Mouse (Mus musculus): ENCODE measurements around the gene Ppp2r5d. TPM values are rescaled to one million over a fixed set of nuclear protein-coding genes. Genes with fewer than 3 reads are reported as not detected.

Ppp2r5d gene
- polyA plus RNA-seq, 1 experiment from 2014 or later: 87.8 TPM

DNA sequence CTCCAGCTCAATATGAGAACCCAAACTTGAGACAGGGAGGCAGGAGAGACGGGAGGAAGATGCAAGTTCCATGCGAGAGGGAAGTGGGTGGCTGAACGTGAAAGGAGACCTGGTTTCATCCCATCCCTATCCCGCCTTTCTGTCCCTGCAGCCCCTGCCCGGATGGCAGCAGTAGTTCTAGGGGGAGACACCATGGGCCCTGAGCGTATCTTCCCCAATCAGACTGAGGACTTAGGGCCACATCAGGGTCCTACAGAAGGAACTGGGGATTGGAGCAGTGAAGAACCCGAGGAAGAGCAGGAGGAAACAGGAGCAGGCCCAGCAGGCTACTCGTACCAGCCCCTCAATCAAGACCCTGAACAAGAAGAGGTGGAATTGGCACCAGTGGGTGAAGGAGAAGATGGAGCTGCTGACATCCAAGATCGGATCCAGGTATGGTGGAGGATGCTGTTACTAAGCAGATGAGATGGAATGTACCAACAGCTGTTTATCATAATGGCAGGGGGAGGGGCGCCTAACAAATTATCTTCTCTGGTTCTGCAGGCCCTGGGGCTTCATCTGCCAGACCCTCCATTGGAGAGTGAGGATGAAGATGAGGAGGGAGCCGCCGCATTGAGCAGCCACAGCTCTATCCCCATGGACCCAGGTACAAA, 23.3 kb downstream of the Ppp2r5d start:
- no peak for DNase-seq (ENCODE audit: low read depth, low spot score)
- POLR2A ChIA-PET: interaction anchor here (1.0 to 1.5 kb wide), 4 partner anchors 9 to 52 kb away, joined by 3 to 4 read pairs (median 3); partner anchors contain the start of genes Ppp2r5d and Ptk7
- ATAC-seq: no peak
- CTCF ChIA-PET: no interaction called here
- H3K27me3 ChIP-seq: no peaks in the 10 kb centered on the region
- in situ Hi-C loops (cut with MboI; ENCODE audit: low pct_unique_long_range_greater_than_20kb): no loop called here
- TF ChIP-seq CTCF (IDR thresholded peaks at IDR 0.05): no peak

DNA sequence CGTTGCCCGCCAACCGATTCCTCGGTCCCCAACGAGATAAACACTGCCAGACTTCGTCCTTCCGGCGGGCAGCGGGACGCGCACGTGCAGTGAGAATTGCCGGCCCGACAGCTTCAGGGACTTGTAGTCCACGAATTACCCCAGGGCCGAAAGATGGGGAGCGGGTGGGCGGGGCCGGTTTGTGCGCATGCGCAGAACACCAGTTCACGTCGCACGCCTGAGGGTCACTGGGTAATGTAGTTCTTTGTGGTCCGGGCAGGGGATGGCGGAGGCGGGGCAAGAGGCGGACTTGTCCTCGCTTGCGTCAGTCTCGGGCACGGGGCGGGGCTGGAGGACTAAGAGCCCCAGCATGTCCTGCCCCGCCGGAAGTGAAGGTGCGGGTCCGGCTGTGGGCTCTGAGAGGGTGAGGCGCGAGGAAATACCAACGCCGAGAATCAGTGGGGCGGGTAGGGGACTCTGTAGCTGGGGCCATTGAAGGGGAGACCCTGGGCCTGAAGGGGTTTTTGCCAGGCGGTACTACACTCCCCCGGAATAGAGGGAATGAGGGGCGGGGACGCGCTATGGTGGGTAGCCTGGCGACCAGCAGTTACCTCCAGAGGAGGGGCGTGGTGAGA, 24.0 kb downstream of the Ppp2r5d start, which contains the start of gene Klhdc3:
TSS of gene Klhdc3 (minus strand) at position 155 of the 614 bp plus-strand sequence.
- TF ChIP-seq CTCF (IDR thresholded peaks at IDR 0.05): no peak
- H3K27me3 ChIP-seq: no peaks in the 10 kb centered on the region
- in situ Hi-C loops (cut with MboI; ENCODE audit: low pct_unique_long_range_greater_than_20kb): no loop called here
- CTCF ChIA-PET: interaction anchor here (2.0 kb wide), 1 partner anchor 43 kb away, joined by 4 read pairs; no protein-coding TSS in a partner anchor
- POLR2A ChIA-PET: interaction anchor here (1.0 to 1.7 kb wide), 7 partner anchors 9 to 93 kb away, joined by 3 to 11 read pairs (median 3); partner anchors contain the start of genes Cul7, Ppp2r5d and Ptk7
- DNase-seq (ENCODE audit: low read depth, low spot score) (peak; percentile 91), ATAC-seq (peak; percentile 91)

DNA sequence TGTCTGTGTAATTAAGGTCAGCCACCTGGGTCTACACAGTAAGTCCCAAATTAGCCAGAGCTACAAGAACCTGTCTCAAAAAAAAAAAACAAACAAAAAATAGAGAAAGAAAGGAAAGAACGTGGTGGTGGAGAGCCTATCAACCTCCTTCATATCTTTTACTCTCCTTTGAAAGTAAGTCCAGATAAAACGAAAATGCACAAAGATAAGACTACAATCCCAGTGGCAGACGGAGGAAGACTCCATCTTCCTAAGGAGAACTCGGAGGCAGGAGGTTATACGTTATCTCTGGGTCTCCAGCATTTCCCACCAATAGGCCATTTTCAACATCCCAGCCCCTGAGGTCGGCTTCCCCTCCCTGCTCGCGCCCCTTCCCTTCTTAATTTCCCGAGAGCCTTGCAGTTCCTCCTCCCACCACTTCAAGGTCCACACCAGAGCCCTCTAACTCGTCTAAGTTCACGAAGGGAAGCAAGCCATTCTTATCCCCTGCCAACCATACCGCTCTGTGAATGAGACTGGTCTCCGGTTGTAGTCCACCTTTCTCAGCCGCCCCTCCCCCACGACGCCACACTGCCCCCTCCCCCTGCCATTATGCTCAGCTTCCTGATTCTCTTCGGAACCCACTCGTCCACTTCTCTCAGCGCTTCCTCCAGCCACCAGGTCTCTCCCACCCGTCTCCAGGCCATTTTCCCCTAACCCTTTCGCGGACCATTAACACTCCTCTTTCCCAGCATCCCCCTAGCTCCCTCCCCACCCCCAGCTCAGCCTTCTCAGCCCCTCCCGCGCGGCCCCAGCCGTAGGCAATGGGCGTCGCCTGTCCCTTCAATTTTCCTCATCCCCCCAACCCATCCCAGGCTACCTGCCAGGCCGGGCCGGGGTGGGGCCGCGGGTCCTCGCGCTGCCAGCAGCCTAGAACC, 24.8 kb downstream of the Ppp2r5d start:
- ATAC-seq (no peak), DNase-seq (ENCODE audit: low read depth, low spot score) (no peak)
- in situ Hi-C loops (cut with MboI; ENCODE audit: low pct_unique_long_range_greater_than_20kb): no loop called here
- POLR2A ChIA-PET: interaction anchor here (1.0 to 1.7 kb wide), 6 partner anchors 21 to 93 kb away, joined by 3 to 11 read pairs (median 3); partner anchors contain the start of genes Cul7, Ppp2r5d and Ptk7
- no peaks in the 10 kb centered on the region for H3K27me3 ChIP-seq
- CTCF ChIA-PET: interaction anchor here (1.3 to 2.0 kb wide), 3 partner anchors 14 to 44 kb away, joined by 4 read pairs; no protein-coding TSS in a partner anchor
- TF ChIP-seq CTCF (IDR thresholded peaks at IDR 0.05): no peak

DNA sequence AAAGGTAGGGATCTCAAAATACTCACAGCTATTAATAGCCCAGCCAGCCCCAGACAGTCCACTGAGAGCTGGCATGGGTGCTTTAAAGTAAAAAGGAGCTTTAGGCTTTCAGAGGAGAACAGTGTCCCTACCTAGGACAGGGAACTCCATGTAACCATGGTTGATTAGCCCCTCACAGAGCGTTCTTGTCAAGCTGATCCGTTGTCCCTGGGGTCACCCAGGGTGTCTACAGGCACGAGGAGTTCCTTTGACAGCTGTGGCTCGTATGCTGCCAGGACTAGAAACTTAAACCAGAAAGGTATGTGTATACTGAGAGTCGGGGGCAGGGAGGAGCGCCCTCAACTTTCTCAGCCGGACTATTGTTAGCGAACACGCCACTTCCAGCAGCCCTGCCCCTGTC, 26.0 kb downstream of the Ppp2r5d start:
- ATAC-seq (no peak), DNase-seq (ENCODE audit: low read depth, low spot score) (no peak)
- H3K27me3 ChIP-seq: no peaks in the 10 kb centered on the region
- ChIA-PET POLR2A (interaction anchor here (1.7 kb wide), 1 partner anchor 35 kb away, joined by 11 read pairs; no protein-coding TSS in a partner anchor), CTCF (interaction anchor here (1.3 to 2.0 kb wide), 4 partner anchors 16 to 45 kb away, joined by 3 to 4 read pairs (median 4); no protein-coding TSS in a partner anchor)
- TF ChIP-seq CTCF (IDR thresholded peaks at IDR 0.05): no peak
- in situ Hi-C loops (cut with MboI; ENCODE audit: low pct_unique_long_range_greater_than_20kb): no loop called here

DNA sequence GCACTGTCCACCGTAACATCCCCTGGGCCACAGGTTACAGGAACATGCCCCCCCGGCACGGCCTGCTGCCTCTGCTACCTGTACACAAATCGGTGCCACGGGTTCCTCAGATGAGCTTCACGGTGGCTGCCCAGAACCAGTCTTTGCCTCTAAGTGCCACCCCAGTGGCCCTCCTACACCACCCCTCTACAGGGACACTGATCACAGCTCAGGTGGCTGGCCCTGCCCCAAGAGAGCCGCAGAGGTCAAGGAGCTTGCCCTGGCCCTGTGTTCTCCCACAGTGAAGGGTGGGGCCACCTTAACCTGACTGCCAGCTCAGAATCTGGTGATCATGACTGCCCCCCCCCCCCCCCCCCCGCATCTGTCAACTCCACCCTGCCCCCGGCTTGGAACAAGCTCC, 26.5 kb downstream of the Ppp2r5d start, which contains the start of gene Mea1:
TSS of gene Mea1 (plus strand) at position 378 of the 400 bp plus-strand sequence.
- ChIA-PET POLR2A (no interaction called here), CTCF (interaction anchor here (1.3 to 1.4 kb wide), 2 partner anchors 23 to 37 kb away, joined by 3 to 4 read pairs; no protein-coding TSS in a partner anchor)
- no peak for DNase-seq (ENCODE audit: low read depth, low spot score)
- no peak for ATAC-seq
- TF ChIP-seq CTCF (IDR thresholded peaks at IDR 0.05): no peak
- H3K27me3 ChIP-seq: no peaks in the 10 kb centered on the region
- in situ Hi-C loops (cut with MboI; ENCODE audit: low pct_unique_long_range_greater_than_20kb): no loop called here

DNA sequence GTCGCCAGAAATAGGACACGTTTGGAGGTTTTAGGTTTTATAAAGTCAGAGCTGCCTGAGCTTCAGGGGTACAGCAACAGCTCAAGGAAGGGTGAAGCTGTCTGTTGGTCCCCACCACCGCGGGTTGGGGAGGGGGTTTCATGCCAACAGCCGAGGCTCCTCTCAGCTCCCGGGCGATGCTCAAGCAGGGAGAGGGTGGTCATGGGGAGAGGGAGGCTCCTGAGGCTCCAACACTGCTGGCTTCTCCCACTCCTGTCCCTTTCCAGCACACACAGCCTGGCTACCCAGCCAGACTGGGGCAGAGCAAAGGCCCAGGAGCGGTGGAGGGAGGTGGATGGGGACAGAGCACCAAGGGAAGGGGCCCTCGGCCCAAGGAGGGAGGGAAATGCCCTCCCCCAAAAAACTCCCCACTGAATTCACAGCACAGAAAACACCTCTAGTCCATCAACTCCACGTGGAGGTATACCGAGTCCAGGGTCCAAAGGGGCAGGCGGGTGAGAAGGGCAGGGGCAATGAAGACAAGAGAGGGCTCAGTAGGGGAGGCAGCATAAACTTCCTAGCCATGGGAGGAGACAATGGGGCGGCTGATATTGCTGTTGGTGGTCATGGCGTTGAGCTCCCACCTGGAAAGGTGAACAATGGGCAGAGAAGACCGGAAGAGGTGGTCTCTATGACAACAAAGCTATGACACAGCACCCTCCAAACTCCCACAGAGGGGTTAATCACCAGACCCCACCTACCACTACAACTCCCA, 30.2 kb downstream of the Ppp2r5d start:
- ATAC-seq (no peak), DNase-seq (ENCODE audit: low read depth, low spot score) (no peak)
- ChIA-PET CTCF (interaction anchor here (0.8 kb wide), 1 partner anchor 12 kb away, joined by 4 read pairs; no protein-coding TSS in a partner anchor), POLR2A (interaction anchor here (0.8 kb wide), 1 partner anchor 10 kb away, joined by 4 read pairs; no protein-coding TSS in a partner anchor)
- H3K27me3 ChIP-seq: no peaks in the 10 kb centered on the region
- TF ChIP-seq CTCF (IDR thresholded peaks at IDR 0.05): no peak
- in situ Hi-C loops (cut with MboI; ENCODE audit: low pct_unique_long_range_greater_than_20kb): no loop called here

DNA sequence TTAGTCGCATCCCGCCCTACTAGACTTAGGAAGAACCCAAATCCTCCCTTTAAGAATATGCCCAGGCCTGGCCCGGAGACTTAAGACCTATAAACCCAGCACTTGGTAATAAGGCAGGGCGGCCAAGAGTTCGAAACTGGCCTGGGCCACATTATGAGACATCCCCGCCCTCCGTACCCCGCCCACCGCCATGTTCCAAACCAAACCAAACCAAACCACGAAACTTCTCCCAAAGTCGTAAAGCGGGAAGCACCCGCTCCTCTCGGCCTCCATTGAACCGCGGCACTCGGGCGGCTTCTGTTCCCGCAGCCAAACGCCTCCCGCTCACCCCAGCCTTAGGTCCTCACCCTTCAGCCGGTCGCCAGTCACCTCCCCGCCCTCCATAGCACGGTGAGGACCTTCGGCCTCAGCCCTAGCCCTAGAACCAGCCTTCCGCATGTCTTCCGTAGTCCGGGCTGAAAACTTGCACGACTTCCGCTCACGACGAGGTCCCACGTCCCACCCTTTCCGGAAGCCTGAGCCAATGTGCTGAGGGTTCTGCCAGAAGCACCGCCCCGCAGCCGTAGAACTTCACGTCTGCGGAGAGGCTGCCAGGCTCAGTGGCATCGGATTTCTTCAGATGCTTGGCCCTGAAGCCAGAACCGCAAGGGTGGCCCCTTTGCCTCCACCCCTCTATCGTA, 30.9 kb downstream of the Ppp2r5d start, which contains the start of gene Rrp36:
TSS of gene Rrp36 (minus strand) at position 503 of the 680 bp plus-strand sequence.
- TF ChIP-seq CTCF (IDR thresholded peaks at IDR 0.05): no peak
- ATAC-seq (peak; percentile 87), DNase-seq (ENCODE audit: low read depth, low spot score) (peak; percentile 44)
- ChIA-PET POLR2A (interaction anchor here (0.7 to 0.8 kb wide), 3 partner anchors 9 to 377 kb away, joined by 3 to 4 read pairs (median 3); partner anchors contain the start of gene Dlk2), CTCF (interaction anchor here (0.8 kb wide), 1 partner anchor 11 kb away, joined by 4 read pairs; no protein-coding TSS in a partner anchor)
- in situ Hi-C loops (cut with MboI; ENCODE audit: low pct_unique_long_range_greater_than_20kb): no loop called here
- H3K27me3 ChIP-seq: no peaks in the 10 kb centered on the region

DNA sequence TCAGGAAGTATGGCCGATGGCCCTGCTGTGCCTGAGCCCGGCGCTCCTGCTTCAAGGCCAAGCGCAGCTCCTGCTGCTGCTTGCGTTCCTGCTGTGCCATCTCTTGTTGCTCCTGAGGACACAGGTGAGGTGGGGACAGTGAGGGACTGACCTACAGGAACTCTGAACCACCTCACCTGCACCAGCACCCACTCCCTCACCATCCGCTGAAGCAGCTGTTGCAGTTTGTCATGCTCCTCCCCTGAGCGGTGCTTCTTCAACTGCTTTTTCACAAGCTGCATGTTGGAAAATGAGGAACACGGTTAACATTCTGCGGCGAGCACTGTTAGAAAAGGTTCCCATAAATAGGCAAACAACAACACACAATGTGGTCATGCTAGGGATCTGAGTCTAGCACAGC, 35.0 kb downstream of the Ppp2r5d start:
- no peak for ATAC-seq
- CTCF ChIA-PET: interaction anchor here (1.2 kb wide), 1 partner anchor 35 kb away, joined by 3 read pairs; the partner anchor contains the start of gene Ppp2r5d
- TF ChIP-seq CTCF (IDR thresholded peaks at IDR 0.05): no peak
- in situ Hi-C loops (cut with MboI; ENCODE audit: low pct_unique_long_range_greater_than_20kb): no loop called here
- POLR2A ChIA-PET: no interaction called here
- no peak for DNase-seq (ENCODE audit: low read depth, low spot score)
- no peaks in the 10 kb centered on the region for H3K27me3 ChIP-seq

DNA sequence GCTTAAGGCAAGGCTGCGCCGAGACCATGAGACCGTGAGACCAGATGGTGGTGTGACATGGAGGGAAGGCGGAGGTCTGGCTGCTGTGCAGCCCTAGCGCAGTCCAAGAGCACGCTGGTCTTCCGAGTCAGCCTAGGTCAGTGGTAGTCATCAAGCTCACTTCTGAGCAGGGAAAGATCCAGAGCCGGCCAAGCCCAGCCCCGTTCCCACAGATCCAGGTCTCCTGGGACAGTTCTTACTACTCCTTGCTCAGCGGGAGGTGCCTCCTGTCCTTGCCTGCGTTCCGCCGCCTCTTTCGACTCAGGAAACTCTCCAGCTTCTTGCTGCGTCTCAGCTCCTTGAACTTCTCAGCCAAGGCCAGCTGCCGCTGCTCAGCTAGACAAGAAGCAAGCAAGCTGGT, 37.2 kb downstream of the Ppp2r5d start:
- ChIA-PET CTCF (no interaction called here), POLR2A (interaction anchor here (1.0 kb wide), 1 partner anchor 16 kb away, joined by 3 read pairs; no protein-coding TSS in a partner anchor)
- DNase-seq (ENCODE audit: low read depth, low spot score): no peak
- no peak for TF ChIP-seq CTCF (IDR thresholded peaks at IDR 0.05)
- in situ Hi-C loops (cut with MboI; ENCODE audit: low pct_unique_long_range_greater_than_20kb): no loop called here
- no peak for ATAC-seq
- no peaks in the 10 kb centered on the region for H3K27me3 ChIP-seq

All from Patski (cell line).